Mouse (Mus musculus) T-cell, adult 2 months (primary cell): ENCODE measurements at regions not wholly inside any gene's neighbourhood (a gene's known extent, or its start where the extent isn't known, plus 50 kb on each side); places are given as distances from the start of the nearest gene placed in this dataset.

Experiments used
- DNase-seq: peaks from one replicate; pipeline ENCODE4 v3.0.0; 2022; ENCODE audit warnings: low spot score

- DNase-seq, result no peak
These were observed 87.1 kb upstream of the Gm10260 start for GRCm38 (mm10) chr13:97847561-97847960.

GRCm38 (mm10) chr13:97845148-97845547 lies 84.7 kb upstream of the Gm10260 start:
- peak; percentile 7 for DNase-seq

DNA sequence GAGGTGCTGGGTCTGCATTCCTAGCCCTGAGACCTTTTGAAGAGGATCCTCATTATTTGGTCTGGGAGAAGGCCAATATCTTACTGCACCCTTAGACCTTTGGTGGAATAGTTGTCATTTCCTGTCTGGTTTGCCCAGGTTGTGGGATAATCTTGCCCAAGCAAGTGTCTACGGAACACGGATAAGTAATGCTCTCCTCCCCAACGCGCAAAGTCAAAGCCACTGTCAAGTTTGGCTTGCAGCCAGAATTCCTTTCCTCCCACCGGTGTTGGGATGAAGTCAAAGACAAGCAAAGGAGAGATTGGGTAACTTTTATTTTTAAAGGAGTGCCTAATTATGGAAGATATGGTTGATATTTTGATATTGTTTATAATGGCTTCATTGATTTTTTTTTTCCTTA lies 82.4 kb upstream of the Gm10260 start:
- no peak for DNase-seq

- DNase-seq, result no peak
These were observed 81.1 kb upstream of the Gm10260 start for GRCm38 (mm10) chr13:97841503-97841902.

- no peak for DNase-seq
These were observed 79.3 kb upstream of the Gm10260 start for GRCm38 (mm10) chr13:97839617-97840308.

DNA sequence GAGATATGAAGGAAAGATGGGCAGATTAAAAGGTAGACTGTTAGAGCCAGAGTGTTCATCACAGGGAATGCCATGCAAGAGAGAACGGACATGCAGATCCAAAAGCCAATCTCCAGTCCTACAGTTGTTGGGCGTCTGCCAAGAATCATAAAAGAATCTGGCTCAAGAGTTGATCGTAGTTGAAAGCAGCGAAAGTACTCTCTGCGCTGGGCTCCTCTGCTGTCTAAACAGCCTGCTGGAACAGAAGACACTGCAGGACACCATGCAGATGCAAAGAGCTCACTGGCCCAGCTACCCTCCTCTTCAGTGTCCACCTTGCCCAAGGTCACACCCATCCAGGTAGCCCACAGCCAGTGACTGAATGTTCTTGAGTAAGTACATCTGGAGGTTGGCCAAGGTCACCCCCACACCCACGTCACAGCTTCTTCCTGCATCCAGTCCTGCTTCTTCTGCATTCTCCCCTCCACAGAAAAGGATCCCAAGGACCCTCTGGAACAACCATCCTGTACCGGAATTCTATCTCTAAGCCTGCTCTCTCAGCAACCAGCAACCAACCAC lies 77.1 kb upstream of the Gm10260 start:
- DNase-seq, result no peak

GRCm38 (mm10) chr13:97832448-97832847 lies 72.0 kb upstream of the Gm10260 start:
- DNase-seq, result no peak

GRCm38 (mm10) chr13:97831839-97832238 lies 71.4 kb upstream of the Gm10260 start:
- DNase-seq, result no peak

DNA sequence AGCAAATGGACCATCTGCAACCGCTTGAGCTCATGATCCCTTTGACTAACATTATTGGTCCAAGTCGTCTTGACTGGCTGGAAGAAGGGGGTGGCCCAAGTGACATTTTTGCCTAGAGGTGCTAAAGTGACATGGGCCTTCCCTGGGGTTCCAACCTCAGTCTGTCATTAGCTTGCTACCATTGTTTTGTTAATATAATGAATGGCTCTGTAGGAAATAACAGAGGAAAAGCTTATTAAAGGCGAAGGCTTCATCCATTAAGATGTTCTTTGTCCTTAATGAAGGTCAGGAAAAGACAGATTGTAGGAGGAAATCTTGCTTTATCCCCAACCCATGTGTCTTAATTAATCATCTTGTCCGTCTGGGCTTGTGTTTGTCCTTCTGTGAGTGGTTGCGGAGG lies 69.1 kb upstream of the Gm10260 start:
- DNase-seq, result no peak

- no peak for DNase-seq
These were observed 65.6 kb upstream of the Gm10260 start for GRCm38 (mm10) chr13:97825801-97826576.

- DNase-seq, result no peak
These were observed 64.9 kb upstream of the Gm10260 start for GRCm38 (mm10) chr13:97825361-97825760.

GRCm38 (mm10) chr13:97824071-97824716 lies 63.8 kb upstream of the Gm10260 start:
- peak; percentile 18 for DNase-seq

- no peak for DNase-seq
These were observed 61.2 kb upstream of the Gm10260 start for GRCm38 (mm10) chr13:97821630-97822029.

DNA sequence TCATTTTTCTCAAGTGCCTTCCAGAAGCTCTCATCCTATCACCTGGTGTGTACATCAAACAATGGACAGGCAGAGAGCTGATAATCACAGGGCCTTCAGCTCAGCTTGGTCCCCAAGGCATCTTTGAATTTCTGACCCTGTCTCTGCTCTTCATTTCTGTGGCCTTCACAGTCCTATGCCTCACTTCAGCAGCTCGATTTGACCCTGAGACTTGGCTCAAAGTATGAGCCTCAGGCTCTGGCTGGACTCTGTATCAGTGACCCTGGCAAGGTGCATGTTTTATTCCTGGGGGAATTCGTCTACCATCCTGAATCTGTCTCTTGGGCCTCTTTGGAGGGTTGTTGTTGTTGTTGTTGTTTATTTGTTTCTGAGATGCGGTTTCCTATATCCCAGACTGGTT lies 60.6 kb upstream of the Gm10260 start:
- no peak for DNase-seq

DNA sequence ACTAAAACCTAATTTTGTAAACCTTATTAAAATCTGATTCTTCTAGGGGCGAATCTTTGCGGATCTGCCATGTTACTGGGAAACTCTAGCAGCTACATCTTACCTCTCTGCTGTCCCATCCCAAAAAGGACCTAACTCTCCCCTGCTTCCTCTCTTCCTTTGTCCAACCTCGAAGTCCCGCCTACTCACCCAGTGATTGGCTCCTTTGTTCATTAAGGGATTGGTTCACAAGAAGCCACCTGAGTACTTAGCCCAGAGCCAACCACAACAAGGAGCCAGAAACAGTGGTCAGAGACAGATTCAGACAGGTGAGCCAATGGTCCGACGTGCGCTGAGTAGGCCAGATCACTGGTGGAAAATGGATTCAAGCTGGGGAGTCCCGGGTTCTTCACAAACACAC lies 60.0 kb upstream of the Gm10260 start:
- DNase-seq, result no peak

DNA sequence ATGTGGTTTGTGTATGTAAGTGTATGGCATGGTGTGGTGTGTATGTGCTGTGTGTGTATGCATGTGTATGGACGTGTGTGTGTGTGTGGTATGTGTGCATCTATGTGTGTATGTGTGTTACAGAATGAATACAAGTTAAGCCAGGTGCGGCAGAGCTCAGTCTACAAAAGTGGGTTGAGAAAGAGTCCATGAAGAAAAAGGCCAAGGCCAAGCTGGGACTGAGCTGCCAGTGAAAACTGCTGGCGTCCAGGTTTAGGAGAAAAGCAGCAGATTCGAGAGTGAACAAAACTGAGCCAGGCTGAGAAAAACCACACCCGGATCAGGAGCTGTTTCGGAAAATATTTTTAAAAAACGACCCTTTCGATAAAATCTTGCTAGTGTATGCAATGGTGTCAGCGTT lies 58.6 kb upstream of the Gm10260 start:
- DNase-seq, result no peak

- DNase-seq, result no peak
These were observed 56.5 kb upstream of the Gm10260 start for GRCm38 (mm10) chr13:97816923-97817322.
